Mouse (Mus musculus): ENCODE data around the gene Fam208a.

DNA sequence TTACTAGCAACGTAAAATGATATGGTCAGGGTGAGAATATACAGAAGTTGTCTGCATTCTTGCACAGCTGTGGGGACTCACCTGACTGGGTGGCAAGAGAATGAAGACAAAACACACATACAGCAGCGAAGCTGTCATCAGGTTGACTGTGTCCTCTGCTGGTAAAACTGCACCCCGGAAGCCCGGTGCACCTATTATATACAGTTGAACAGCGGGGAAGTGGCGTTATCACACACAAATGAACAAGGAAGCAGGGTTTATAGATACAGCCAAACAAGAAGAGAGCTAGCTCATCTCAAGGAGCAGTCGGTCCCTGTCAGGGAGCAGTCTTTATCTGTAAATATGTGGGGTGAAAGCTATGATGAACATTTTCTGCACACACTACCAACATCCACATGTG, 17.1 kb upstream of the Fam208a start:
- TF ChIP-seq CTCF (IDR thresholded peaks at IDR 0.05; ENCODE audit: borderline replicate concordance, extremely low read depth, insufficient read depth, insufficient read length) (no peak), POLR2A (IDR thresholded peaks at IDR 0.05; ENCODE audit: borderline replicate concordance, extremely low read depth, insufficient read depth, insufficient read length, poor library complexity, severe bottlenecking) (no peak)
